ENCODE assay signal across 13 mouse cellular contexts in genomic region chr3:102188972-102189371, GRCm38 (mm10). TPM values are rescaled to one million over a fixed set of nuclear protein-coding genes. Genes with fewer than 3 reads are reported as not detected.
DNase-seq lines count a peak whose midpoint lies in the region; ATAC-seq lines count a peak whose summit lies in the region.
"Had no signal": no experiment of that assay in that cellular context is flagged by ENCODE, and none has a peak within 500 bp of the region (broad histone marks: within the 10 kb centered on the region; RNA-seq: fewer than 3 reads in every experiment).

No protein-coding gene starts in this region.

- H3K27me3 ChIP-seq in hindbrain, embryonic 10.5 days (ENCODE audit: insufficient read depth, poor library complexity, severe bottlenecking) = peaks cover 38% of the 10 kb centered on the region
- 0 out of 2 replicates have a peak, but pooled peaks cover 18% of the 10 kb centered on the region for H3K27me3 ChIP-seq in neural tube, embryonic 15.5 days (replicated peaks)
- no peaks in the 10 kb centered on the region for H3K27me3 ChIP-seq in intestine, embryonic 16.5 days (replicated peaks; ENCODE audit: control insufficient read depth, insufficient read depth, low read length)

- peaks cover 57% of the 10 kb centered on the region for H3K4me1 ChIP-seq in hindbrain, embryonic 10.5 days (replicated peaks)
- peaks cover 25% of the 10 kb centered on the region for H3K4me1 ChIP-seq in neural tube, embryonic 15.5 days
- peaks cover 23% of the 10 kb centered on the region for H3K4me1 ChIP-seq in intestine, embryonic 16.5 days (ENCODE audit: control insufficient read depth, insufficient read depth, low read length)

- 22% methylated on average over 6 of the region's 6 CpGs for WGBS in hindbrain, embryonic 10.5 days
- WGBS in neural tube, embryonic 15.5 days = 11% methylated on average over 6 of the region's 6 CpGs
- WGBS in intestine, embryonic 16.5 days = 52% methylated on average over 6 of the region's 6 CpGs

- no peak overlapping the region for H3K9ac ChIP-seq in neural tube, embryonic 15.5 days (replicated peaks)
- H3K9ac ChIP-seq in intestine, embryonic 16.5 days (ENCODE audit: low read depth, low read length) = no peak overlapping the region
- H3K9ac ChIP-seq: hindbrain, embryonic 15.5 days had no signal

- peaks cover 9% of the 10 kb centered on the region; the same call in 1 of the 2 replicates for H3K9me3 ChIP-seq in hindbrain, embryonic 10.5 days
- no peaks in the 10 kb centered on the region for H3K9me3 ChIP-seq in neural tube, embryonic 15.5 days (replicated peaks)
- H3K9me3 ChIP-seq in intestine, embryonic 16.5 days (ENCODE audit: control insufficient read depth, low read length) = no peaks in the 10 kb centered on the region
- H3K9me3 ChIP-seq: hindbrain, embryonic 15.5 days had no signal

- ATAC-seq in neural tube, embryonic 15.5 days (ENCODE audit: low FRiP score) = no peak
- no peak for ATAC-seq in monocyte, adult 5-6 weeks (replicated peaks; ENCODE audit: insufficient number of reproducible peaks, low FRiP score, low TSS enrichment, poor library complexity, severe bottlenecking)
- no peak for ATAC-seq in intestine, embryonic 16.5 days

- peak; percentile 49 for DNase-seq in heart, adult 8-10 months (ENCODE audit: low spot score)
- DNase-seq in heart, postnatal 4 days = no peak
- DNase-seq in retina, postnatal 1 day = peak; percentile 56
- DNase-seq in retina, embryonic 14.5 days (ENCODE audit: low spot score) = no peak
- DNase-seq in hindbrain, embryonic 10.5 days (ENCODE audit: low spot score) = peak; percentile 36
- DNase-seq: layer of hippocampus, adult 9-11 months; lung, postnatal 10 days; right cerebral cortex, postnatal 4 days; thymus, adult 18-20 months had no signal

- peaks cover 20% of the 10 kb centered on the region for H3K36me3 ChIP-seq in hindbrain, embryonic 10.5 days
- H3K36me3 ChIP-seq in neural tube, embryonic 15.5 days = no peaks in the 10 kb centered on the region
- peaks cover 4% of the 10 kb centered on the region; the same call in 1 of the 2 replicates for H3K36me3 ChIP-seq in intestine, embryonic 16.5 days (ENCODE audit: control insufficient read depth, insufficient read depth, low read length)

- H3K27ac ChIP-seq in hindbrain, embryonic 10.5 days = peak overlapping the region; percentile 59; the same call in 1 of the 2 replicates
- H3K27ac ChIP-seq in neural tube, embryonic 15.5 days (replicated peaks) = peak overlapping the region; percentile 37; the same call in 1 of the 2 replicates
- H3K27ac ChIP-seq in intestine, embryonic 16.5 days (ENCODE audit: low read length) = no peak overlapping the region
- H3K27ac ChIP-seq: hindbrain, embryonic 15.5 days had no signal

- H3K4me3 ChIP-seq in hindbrain, embryonic 10.5 days = peak overlapping the region; percentile 2; the same call in 1 of the 2 replicates
- H3K4me3 ChIP-seq in neural tube, embryonic 15.5 days (replicated peaks) = no peak overlapping the region
- no peak overlapping the region for H3K4me3 ChIP-seq in intestine, embryonic 16.5 days (ENCODE audit: low read length)
- H3K4me3 ChIP-seq: hindbrain, embryonic 15.5 days had no signal

- no peak overlapping the region for H3K4me2 ChIP-seq in neural tube, embryonic 15.5 days
- no peak overlapping the region for H3K4me2 ChIP-seq in intestine, embryonic 16.5 days (ENCODE audit: low read depth, low read length)
- H3K4me2 ChIP-seq: hindbrain, embryonic 15.5 days had no signal

RNA-seq across cellular contexts. Expression of gene Vangl1, which starts 15.5 kb away (rescaled TPM):
- 10 to 100 TPM; 10.3 to 14.0 (median 11.1) TPM for total RNA-seq in heart, adult 8-10 months (2022)
- total RNA-seq in heart, postnatal 4 days (2021) = 10 to 100 TPM; 35.7 to 37.3 TPM
- polyA plus RNA-seq in hindbrain, embryonic 10.5 days (2016; fragmentation: Nextera tagmentation; extraction: Ambion mirVana) = 13.9 and 14.7 TPM in 2 replicates
- 9.0 and 11.8 TPM in 2 replicates for polyA plus RNA-seq in neural tube, embryonic 15.5 days (2015; fragmentation: Nextera tagmentation; extraction: Ambion mirVana)
- total RNA-seq in monocyte, adult 5-6 weeks (2017) = 1.4 TPM in 1 of 3 replicates, not detected in the others
- 18.7 and 20.6 TPM in 2 replicates for polyA plus RNA-seq in intestine, embryonic 16.5 days (2015; fragmentation: Nextera tagmentation; extraction: Ambion mirVana)

Comparison
In these comparisons a context has a peak if more than half of its experiments do, and no peak if none do; other contexts are left out.
1. DNase-seq: peak in heart, adult 8-10 months (single experiment), retina, postnatal 1 day (single experiment) and hindbrain, embryonic 10.5 days (single experiment); none in heart, postnatal 4 days (single experiment) and retina, embryonic 14.5 days (single experiment).